Mouse (Mus musculus) gastrocnemius, adult 2 months (tissue): ENCODE measurements around the gene Neurod2. TPM values are rescaled to one million over a fixed set of nuclear protein-coding genes. Genes with fewer than 3 reads are reported as not detected.

Experiments used
- DNase-seq: peaks from one replicate; pipeline ENCODE4 v3.0.0; 2022
- H3K27ac ChIP-seq: fragments of 200-600 bp; 2 replicates; pipeline ENCODE4 v1.8.1; 2022; ENCODE audit warnings: mild to moderate bottlenecking
- H3K4me3 ChIP-seq: fragments of 200-600 bp; 2 replicates; pipeline ENCODE4 v1.8.1; 2022; ENCODE audit warnings: mild to moderate bottlenecking, moderate library complexity
- CTCF ChIP-seq: fragments of 200-600 bp; IDR thresholded peaks from 2 replicates; pipeline ENCODE4 v1.8.1; 2022; ENCODE audit warnings: antibody characterized with exemption, mild to moderate bottlenecking, moderate library complexity
- intact Hi-C: fragments of 180-260 bp; cut with DNase I; formaldehyde crosslinking; loops from one replicate; pipeline ENCODE4 v1.15.1; 2025
- total RNA-seq, 2 experiments: library from RNA; stranded (reverse); gene quantifications; 2 replicates each; pipeline ENCODE4 v1.2.3; 2021

Neurod2 gene
- total RNA-seq, 2 experiments from 2014 or later, result not detected

- no peak for DNase-seq
- Histone ChIP-seq H3K27ac (no peak overlapping the region), H3K4me3 (no peak overlapping the region)
- no peak for TF ChIP-seq CTCF
- intact Hi-C loops, result no loop called here
Measured at GRCm38 (mm10) chr11:98319120-98319519, 10.3 kb downstream of the Neurod2 start.

DNA sequence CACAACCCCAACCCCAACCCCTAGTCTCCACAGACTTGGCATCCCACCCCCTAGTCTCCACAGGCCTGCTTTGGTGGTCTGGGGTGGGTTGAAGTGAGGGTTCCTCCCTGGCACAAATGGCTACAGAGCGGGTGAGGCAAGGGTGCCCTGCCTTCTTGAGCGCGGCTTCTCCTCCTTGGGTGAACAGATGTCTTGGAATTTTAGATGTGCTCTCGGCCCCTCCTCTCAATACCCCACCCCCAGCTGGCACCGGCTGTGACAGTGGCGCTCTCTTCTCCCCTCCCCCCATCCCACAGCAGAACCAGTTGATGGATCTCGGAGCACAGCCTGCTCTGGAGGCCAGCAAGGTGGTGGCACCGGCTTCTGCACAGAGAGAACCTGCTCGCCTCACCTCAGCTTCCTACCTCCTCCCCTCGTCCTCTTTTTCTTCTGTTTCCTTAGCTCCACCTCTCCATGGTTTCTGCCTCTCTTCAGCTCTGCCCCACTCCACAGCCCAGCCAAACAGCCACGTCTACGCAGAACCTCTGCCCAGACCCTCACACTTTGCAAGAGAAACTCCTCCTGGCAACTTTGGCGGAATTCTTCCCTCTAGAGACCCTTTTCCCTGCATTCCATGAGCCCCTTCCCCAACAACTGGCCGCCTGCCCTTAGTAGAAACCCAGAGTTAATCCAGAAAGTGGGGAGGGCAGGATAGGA is 10.9 kb downstream of the Neurod2 start:
- Histone ChIP-seq H3K27ac (no peak overlapping the region), H3K4me3 (no peak overlapping the region)
- DNase-seq, result no peak
- TF ChIP-seq CTCF, result no peak
- intact Hi-C loops, result no loop called here

DNA sequence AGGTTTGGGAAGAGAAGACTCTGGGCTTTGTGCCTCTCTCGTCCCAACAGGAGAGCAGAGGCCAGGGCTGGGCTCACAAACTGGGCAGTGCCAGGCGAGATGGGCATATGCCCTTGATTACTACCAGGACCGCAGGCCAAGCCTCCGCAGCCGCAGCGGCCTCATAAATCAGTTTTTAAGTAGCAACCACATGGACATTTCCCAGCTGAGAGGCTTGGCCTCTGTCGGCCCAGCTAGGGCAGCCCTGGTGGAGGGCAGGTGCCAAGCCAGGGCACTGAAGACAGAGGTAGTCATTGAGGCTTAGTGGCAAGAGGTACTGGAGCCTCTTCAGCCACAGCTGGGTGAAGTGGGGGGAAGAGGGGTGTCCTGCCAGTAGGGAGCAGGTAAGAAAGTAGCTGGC is 12.0 kb downstream of the Neurod2 start:
- H3K27ac ChIP-seq, result no peak overlapping the region
- intact Hi-C loops, result no loop called here
- no peak for DNase-seq
- no peak overlapping the region for H3K4me3 ChIP-seq
- no peak for TF ChIP-seq CTCF

DNA sequence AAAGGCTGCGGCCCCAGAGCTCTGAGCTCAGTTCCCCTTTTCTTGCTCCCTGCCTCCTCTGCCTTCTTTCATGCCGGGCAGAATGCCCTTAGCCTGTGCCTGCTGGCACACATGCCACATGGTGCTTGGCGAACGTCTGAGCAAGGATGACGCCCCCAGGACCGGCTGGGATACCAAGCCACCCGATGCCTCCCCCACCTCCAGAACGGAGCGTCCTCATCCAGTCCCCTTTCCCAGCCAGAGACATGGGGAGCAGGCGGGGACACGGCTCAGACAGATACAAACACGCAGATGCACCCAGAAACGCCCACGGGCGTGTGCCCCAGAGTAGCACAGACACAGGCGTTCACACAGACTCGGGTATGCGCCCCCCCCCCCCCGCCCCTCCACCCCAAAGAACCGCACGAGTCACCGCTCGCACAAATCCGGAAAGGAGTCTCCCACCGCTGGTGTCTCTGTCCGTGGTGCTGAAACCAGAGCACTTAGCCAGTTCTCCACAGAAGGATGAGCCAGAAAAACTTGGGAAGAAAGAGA is 15.6 kb downstream of the Neurod2 start:
- peak; percentile 67 for DNase-seq
- no peak overlapping the region for H3K27ac ChIP-seq
- TF ChIP-seq CTCF, result no peak
- intact Hi-C loops, result no loop called here
- H3K4me3 ChIP-seq, result no peak overlapping the region

DNA sequence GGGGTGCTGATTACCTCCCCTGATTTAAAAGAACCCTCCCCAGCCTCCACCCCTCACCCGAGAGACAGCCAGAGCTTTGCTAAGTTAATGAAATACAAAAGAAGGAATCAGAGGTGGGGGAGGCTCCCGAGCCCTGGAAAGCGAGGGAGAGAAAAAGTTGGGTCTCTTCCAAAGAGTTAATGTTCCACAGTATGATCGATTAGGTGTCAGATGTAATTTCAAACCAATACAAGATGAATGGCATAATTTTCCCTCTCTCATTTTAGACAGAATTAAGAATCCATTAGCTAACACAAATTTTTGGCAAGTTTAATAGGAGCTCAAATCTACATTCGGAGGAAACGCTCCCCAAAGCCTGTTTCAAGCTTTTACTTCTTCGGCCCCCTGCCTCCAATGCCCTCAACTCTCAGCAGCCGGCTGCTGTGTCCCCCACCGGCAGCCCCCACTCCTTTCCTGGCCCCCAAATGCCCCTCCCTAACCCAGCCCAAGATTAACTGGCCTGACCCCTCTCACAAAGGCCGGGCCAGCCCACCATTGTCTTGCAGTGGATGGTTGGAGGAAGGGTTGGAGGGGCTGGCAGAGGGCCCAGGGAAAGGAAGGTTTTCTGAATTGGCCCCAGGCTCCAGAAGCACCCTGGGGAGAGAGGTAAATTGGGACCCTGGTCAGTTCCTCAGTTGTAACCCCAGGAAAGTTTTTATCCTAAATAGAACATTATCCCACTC is 30.8 kb downstream of the Neurod2 start:
- Histone ChIP-seq H3K4me3 (no peak overlapping the region), H3K27ac (no peak overlapping the region)
- peak; percentile 51 for DNase-seq
- intact Hi-C loops, result no loop called here
- TF ChIP-seq CTCF, result no peak

GRCm38 (mm10) chr11:98297778-98298177 is 31.7 kb downstream of the Neurod2 start:
- TF ChIP-seq CTCF, result no peak

GRCm38 (mm10) chr11:98296916-98297315 is 32.5 kb downstream of the Neurod2 start:
- intact Hi-C loops, result no loop called here
- no peak for TF ChIP-seq CTCF
- DNase-seq, result no peak
- Histone ChIP-seq H3K4me3 (no peak overlapping the region), H3K27ac (no peak overlapping the region)

More at GRCm38 (mm10) chr11:98297778-98298177, 31.7 kb downstream of the Neurod2 start:
- no peak for DNase-seq
- no peak overlapping the region for H3K4me3 ChIP-seq
- intact Hi-C loops, result no loop called here
- H3K27ac ChIP-seq, result peak overlapping the region; percentile 20; the same call in 1 of the 2 replicates

- peak; percentile 43 for TF ChIP-seq CTCF
- intact Hi-C loops, result no loop called here
Measured at GRCm38 (mm10) chr11:98296277-98296676, 33.2 kb downstream of the Neurod2 start.

DNA sequence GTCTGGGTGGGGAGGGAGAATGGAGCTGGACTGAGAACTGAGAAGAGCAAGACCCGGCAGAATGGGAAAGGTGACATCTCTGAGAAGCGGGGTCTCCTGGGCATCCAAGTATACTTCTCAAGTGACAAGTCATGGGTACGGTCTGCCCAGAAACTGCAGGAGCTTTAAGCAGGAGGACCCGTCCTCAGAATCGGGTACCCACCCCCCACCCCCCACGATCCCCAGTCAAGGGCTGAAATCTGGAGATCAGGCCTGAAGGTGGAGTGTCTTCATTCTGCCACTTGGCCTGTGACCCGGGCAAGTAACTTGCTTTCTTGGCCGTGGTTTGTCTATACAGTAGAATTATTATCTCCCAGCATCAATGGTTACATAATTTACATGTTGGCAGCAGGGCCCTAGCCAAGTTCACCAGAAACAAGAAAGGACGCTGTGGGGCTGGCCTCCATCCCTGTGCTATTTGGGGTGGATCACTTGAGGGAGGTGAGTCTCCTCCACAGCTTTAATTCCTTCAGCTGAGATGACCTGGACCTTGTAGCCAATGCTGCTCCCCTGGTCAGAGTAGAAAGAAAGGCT is 34.3 kb downstream of the Neurod2 start:
- intact Hi-C loops, result no loop called here
- Histone ChIP-seq H3K4me3 (peak overlapping the region; percentile 87), H3K27ac (peak overlapping the region; percentile 63)
- no peak for TF ChIP-seq CTCF
- no peak for DNase-seq

More at GRCm38 (mm10) chr11:98296277-98296676, 33.2 kb downstream of the Neurod2 start:
- H3K4me3 ChIP-seq, result no peak overlapping the region
- no peak for DNase-seq
- H3K27ac ChIP-seq, result no peak overlapping the region

- intact Hi-C loops, result no loop called here
- Histone ChIP-seq H3K27ac (peak overlapping the region; percentile 63), H3K4me3 (peak overlapping the region; percentile 87)
- DNase-seq, result peak; percentile 81
- TF ChIP-seq CTCF, result no peak
Measured at GRCm38 (mm10) chr11:98294188-98295012, 35.0 kb downstream of the Neurod2 start.

- TF ChIP-seq CTCF, result no peak
- intact Hi-C loops, result no loop called here
- no peak for DNase-seq
- no peak overlapping the region for H3K4me3 ChIP-seq
- no peak overlapping the region for H3K27ac ChIP-seq
Measured at GRCm38 (mm10) chr11:98293070-98293469, 36.4 kb downstream of the Neurod2 start.

DNA sequence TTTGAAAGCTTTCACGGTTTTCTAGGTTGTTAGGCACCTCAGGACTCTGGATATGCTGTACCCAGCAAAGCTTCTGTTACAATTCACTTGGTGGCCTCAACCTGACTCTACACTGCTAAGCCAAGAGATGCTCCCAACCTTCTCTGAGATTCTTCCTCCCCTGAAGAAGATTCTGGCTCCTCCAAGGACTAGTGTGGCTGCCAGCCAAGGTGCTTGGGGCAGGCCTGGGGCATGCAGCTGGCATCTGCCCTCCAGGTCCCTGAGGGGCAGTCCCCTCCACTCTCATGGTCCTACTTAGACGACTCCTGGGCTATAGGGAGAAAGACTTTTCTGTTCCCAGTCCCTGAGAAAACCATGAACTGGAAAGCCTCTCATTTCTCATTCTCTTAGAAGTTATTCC is 38.5 kb downstream of the Neurod2 start:
- H3K4me3 ChIP-seq, result no peak overlapping the region
- DNase-seq, result no peak
- intact Hi-C loops, result no loop called here
- no peak for TF ChIP-seq CTCF
- H3K27ac ChIP-seq, result no peak overlapping the region

DNA sequence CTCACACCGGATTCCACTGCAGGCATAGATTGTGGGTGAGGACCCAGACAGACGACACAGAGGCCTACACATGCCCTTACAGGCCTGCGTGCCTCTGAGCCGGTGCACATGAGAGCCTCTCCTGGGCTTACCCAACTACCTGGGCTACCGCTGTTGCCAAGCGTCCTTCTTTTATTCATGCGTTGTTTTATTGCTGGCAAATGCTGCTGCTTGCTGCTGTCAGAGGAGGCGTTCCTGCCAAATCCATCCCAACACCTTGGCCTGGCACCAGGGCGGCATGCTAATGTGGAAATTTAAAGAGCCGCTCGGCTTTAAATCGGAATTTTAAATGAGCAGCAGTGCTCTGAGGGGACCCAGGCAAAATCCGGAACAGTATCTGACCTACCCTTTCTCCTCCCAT is 39.6 kb downstream of the Neurod2 start:
- Histone ChIP-seq H3K27ac (no peak overlapping the region), H3K4me3 (no peak overlapping the region)
- DNase-seq, result no peak
- TF ChIP-seq CTCF, result no peak
- intact Hi-C loops, result no loop called here
